Mouse (Mus musculus) erythroblast, adult 5-6 weeks (primary cell): Measurements from ENCODE around the gene Hist1h2bn. TPM values are rescaled to one million over a fixed set of nuclear protein-coding genes. Genes with fewer than 3 reads are reported as not detected.

Experiments
- ATAC-seq: replicated peaks from 2 replicates; pipeline ENCODE4 v1.8.0; 2016; ENCODE audit warnings: moderate number of reproducible peaks, mild to moderate bottlenecking, moderate TSS enrichment, inconsistent platforms; ENCODE audit not compliant: poor library complexity, low FRiP score, severe bottlenecking
- total RNA-seq, 2 experiments: library from RNA; stranded (forward) in 1 of 2; stranded (reverse) in 1 of 2; fragments of 150-400 nt in 1 of 2; fragments of 200-764, 138-1000 nt in 1 of 2; gene quantifications; 2 replicates each; pipeline versions ENCODE4 v1.2.3 to v1.2.4; 2015 to 2017; ENCODE audit warnings: low replicate concordance in 2 of 2

Gene Hist1h2bn
- total RNA-seq, 2 experiments from 2014 or later = 365 to 1,236 TPM

- ATAC-seq = no peak
Observed at GRCm38 (mm10) chr13:21722993-21723836, 30.7 kb upstream of the Hist1h2bn start.

- no peak for ATAC-seq
Observed at GRCm38 (mm10) chr13:21727948-21728572, 25.9 kb upstream of the Hist1h2bn start.

- no peak for ATAC-seq
Observed at GRCm38 (mm10) chr13:21729544-21729943, 24.4 kb upstream of the Hist1h2bn start.

- ATAC-seq = no peak
Observed at GRCm38 (mm10) chr13:21733466-21733865, 20.5 kb upstream of the Hist1h2bn start.

GRCm38 (mm10) chr13:21734010-21734905 is 19.7 kb upstream of the Hist1h2bn start:
- ATAC-seq = peak; percentile 66

- peak; percentile 85 for ATAC-seq
Observed at GRCm38 (mm10) chr13:21734906-21735767, 18.8 kb upstream of the Hist1h2bn start, which contains the start of gene Hist1h4j. Gene Hist1h4j (plus strand): TSS chr13:21735064.

GRCm38 (mm10) chr13:21745006-21745405 is 8.9 kb upstream of the Hist1h2bn start:
- no peak for ATAC-seq

GRCm38 (mm10) chr13:21749387-21750158 is 4.3 kb upstream of the Hist1h2bn start:
- ATAC-seq = no peak

GRCm38 (mm10) chr13:21750159-21751017 is 3.5 kb upstream of the Hist1h2bn start, which contains the start of gene Hist1h4k:
Gene Hist1h4k (minus strand): TSS chr13:21750505.
- peak; percentile 41 for ATAC-seq

- ATAC-seq = no peak
Observed at GRCm38 (mm10) chr13:21751417-21751816, 2.5 kb upstream of the Hist1h2bn start.

- ATAC-seq = no peak
Observed at GRCm38 (mm10) chr13:21751827-21752226, 2.1 kb upstream of the Hist1h2bn start.

GRCm38 (mm10) chr13:21752356-21752755 is 1.6 kb upstream of the Hist1h2bn start:
- 0 out of 2 replicates have a peak, but pooled peaks have one; percentile 1 for ATAC-seq

- ATAC-seq = no peak
Observed at GRCm38 (mm10) chr13:21753051-21753523, 836 bp upstream of the Hist1h2bn start.

- ATAC-seq = peak; percentile 45
Observed at GRCm38 (mm10) chr13:21754294-21755001, 525 bp downstream of the Hist1h2bn start.

GRCm38 (mm10) chr13:21755707-21756106 is 1.8 kb downstream of the Hist1h2bn start:
- no peak for ATAC-seq
